Mouse (Mus musculus) lung, embryonic 14.5 days (tissue): ENCODE measurements around the gene Klhl8. TPM values are rescaled to one million over a fixed set of nuclear protein-coding genes. Genes with fewer than 3 reads are reported as not detected.

Experiments
- ATAC-seq: fragments of 200-750 bp; cut with Nextera tagmentation; 2 replicates; pipeline ENCODE4 v1.8.0; 2017; ENCODE audit warnings: mild to moderate bottlenecking, moderate TSS enrichment, moderate library complexity; ENCODE audit not compliant: insufficient read depth
- DNase-seq: peaks from one replicate; pipeline ENCODE4 v3.0.0-alpha.2; 2015
- H3K27ac ChIP-seq: fragments of 300-500 bp; sonication (generic); 2 replicates; pipeline ENCODE4 v1.5.1; 2014; ENCODE audit warnings: low read depth, mild to moderate bottlenecking, moderate library complexity
- H3K27me3 ChIP-seq: fragments of 300-500 bp; sonication (generic); 2 replicates; pipeline ENCODE4 v1.6.1; 2014; ENCODE audit warnings: low read length, control low read depth; ENCODE audit not compliant: insufficient read depth
- H3K36me3 ChIP-seq: fragments of 300-500 bp; sonication (generic); 2 replicates; pipeline ENCODE4 v1.6.1; 2014; ENCODE audit warnings: control low read depth; ENCODE audit not compliant: insufficient read depth
- H3K4me1 ChIP-seq: fragments of 300-500 bp; sonication (generic); 2 replicates; pipeline ENCODE4 v1.6.1; 2014; ENCODE audit warnings: antibody characterized with exemption, control low read depth; ENCODE audit not compliant: insufficient read depth
- H3K4me2 ChIP-seq: fragments of 300-500 bp; sonication (generic); 2 replicates; pipeline ENCODE4 v1.6.1; 2014; ENCODE audit warnings: mild to moderate bottlenecking
- H3K4me3 ChIP-seq: fragments of 300-500 bp; sonication (generic); 2 replicates; pipeline ENCODE4 v1.5.1; 2014; ENCODE audit warnings: low read depth, low read length
- H3K9ac ChIP-seq: fragments of 300-500 bp; sonication (generic); 2 replicates; pipeline ENCODE4 v1.6.1; 2014
- H3K9me3 ChIP-seq: fragments of 300-500 bp; sonication (generic); 2 replicates; pipeline ENCODE4 v1.6.1; 2016; ENCODE audit warnings: low read depth, low read length, control low read depth
- CTCF ChIP-seq: IDR thresholded peaks from 2 replicates; pipeline ENCODE4 v1.5.1; 2016; ENCODE audit warnings: antibody characterized with exemption, low read depth
- WGBS: fragments of 180-500 bp; shearing (Covaris S2); extraction: QIAGEN DNeasy Blood & Tissue Kit; methylation state at CpG from one replicate; pipeline ENCODE4 v1.1.7; 2014; 5-methylcytosine and 5-hydroxymethylcytosine counted together
- polyA plus RNA-seq: library from polyadenylated mRNA; unstranded; fragments of >200 nt; fragmentation: Nextera tagmentation; extraction: Ambion mirVana; gene quantifications from 2 replicates; pipeline ENCODE4 v1.2.1, GENCODE M21; 2014

Gene Klhl8
- polyA plus RNA-seq, 1 experiment from 2014 or later = 9.4 TPM

DNA sequence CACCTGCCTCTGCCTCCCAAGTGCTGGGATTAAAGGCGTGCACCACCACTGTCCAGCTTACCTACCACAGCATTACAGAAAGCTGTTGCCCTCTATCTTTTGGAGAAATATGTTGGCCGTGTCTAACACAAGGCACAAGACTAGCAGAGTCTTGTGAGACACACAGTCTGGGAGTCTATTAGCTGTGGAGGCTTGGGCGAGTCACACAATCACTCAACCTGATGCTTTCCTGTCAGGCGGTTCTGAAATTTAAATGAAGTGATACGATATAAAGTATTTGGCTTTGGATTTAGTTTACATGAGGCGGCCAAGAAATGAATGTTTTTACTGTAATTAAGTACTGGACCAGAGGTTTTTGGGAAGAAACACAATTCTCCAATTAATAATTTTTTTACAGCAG lies 4.9 kb downstream of the Klhl8 start:
- no peak overlapping the region for H3K4me3 ChIP-seq
- H3K9me3 ChIP-seq = no peaks in the 10 kb centered on the region
- no peak for TF ChIP-seq CTCF
- no peak overlapping the region for H3K4me2 ChIP-seq
- H3K27me3 ChIP-seq = no peaks in the 10 kb centered on the region
- WGBS = 49% methylated on average over 6 of the region's 6 CpGs
- ATAC-seq (peak; percentile 64), DNase-seq (peak; percentile 84)
- H3K36me3 ChIP-seq = no peaks in the 10 kb centered on the region
- H3K9ac ChIP-seq = no peak overlapping the region
- H3K4me1 ChIP-seq = peaks cover 3% of the 10 kb centered on the region
- H3K27ac ChIP-seq = no peak overlapping the region

GRCm38 (mm10) chr5:103898310-103898709 lies 12.7 kb downstream of the Klhl8 start:
- Histone ChIP-seq H3K4me2 (no peak overlapping the region), H3K36me3 (no peaks in the 10 kb centered on the region), H3K4me3 (no peak overlapping the region), H3K9ac (no peak overlapping the region), H3K4me1 (no peaks in the 10 kb centered on the region), H3K27ac (no peak overlapping the region), H3K9me3 (no peaks in the 10 kb centered on the region), H3K27me3 (no peaks in the 10 kb centered on the region)
- TF ChIP-seq CTCF = no peak
- ATAC-seq (no peak), DNase-seq (peak; percentile 29)
- WGBS = 14% methylated on average over 1 of the region's 1 CpGs

DNA sequence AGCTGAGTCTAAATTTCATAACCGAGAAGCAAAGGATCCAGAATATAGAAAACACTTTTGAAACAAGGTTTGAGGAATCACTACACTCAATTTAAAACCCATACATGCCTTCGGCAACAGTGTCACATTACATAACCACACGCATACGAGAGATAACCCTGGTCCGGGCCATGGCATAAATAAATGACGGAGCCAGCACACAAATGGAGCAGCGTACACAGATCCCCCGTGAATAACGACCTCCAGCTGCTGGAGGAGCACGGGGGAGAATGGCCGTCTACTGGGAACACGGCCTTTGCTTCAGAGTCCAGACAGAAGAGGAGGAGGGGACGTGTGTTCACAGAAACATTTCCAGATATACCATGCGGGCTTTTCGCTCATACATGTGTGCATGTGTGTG lies 21.3 kb downstream of the Klhl8 start:
- Histone ChIP-seq H3K36me3 (no peaks in the 10 kb centered on the region), H3K4me3 (no peak overlapping the region), H3K27ac (peak overlapping the region; percentile 30; the same call in 1 of the 2 replicates), H3K9me3 (no peaks in the 10 kb centered on the region), H3K4me2 (peak overlapping the region; percentile 25; the same call in 1 of the 2 replicates), H3K27me3 (no peaks in the 10 kb centered on the region), H3K4me1 (peaks cover 10% of the 10 kb centered on the region), H3K9ac (no peak overlapping the region)
- WGBS = 36% methylated on average over 15 of the region's 15 CpGs
- ATAC-seq = peak; percentile 95
- DNase-seq = peak; percentile 84
- TF ChIP-seq CTCF = no peak

- H3K27ac ChIP-seq = no peak overlapping the region
- no peaks in the 10 kb centered on the region for H3K9me3 ChIP-seq
- peaks cover 6% of the 10 kb centered on the region for H3K36me3 ChIP-seq
- no peak for TF ChIP-seq CTCF
- H3K4me2 ChIP-seq = no peak overlapping the region
- DNase-seq = no peak
- no peaks in the 10 kb centered on the region for H3K27me3 ChIP-seq
- no peaks in the 10 kb centered on the region for H3K4me1 ChIP-seq
- H3K9ac ChIP-seq = no peak overlapping the region
- no peak for ATAC-seq
- WGBS = 88% methylated on average over 4 of the region's 4 CpGs
- no peak overlapping the region for H3K4me3 ChIP-seq
Observed at GRCm38 (mm10) chr5:103863759-103864158, 47.3 kb downstream of the Klhl8 start.

DNA sequence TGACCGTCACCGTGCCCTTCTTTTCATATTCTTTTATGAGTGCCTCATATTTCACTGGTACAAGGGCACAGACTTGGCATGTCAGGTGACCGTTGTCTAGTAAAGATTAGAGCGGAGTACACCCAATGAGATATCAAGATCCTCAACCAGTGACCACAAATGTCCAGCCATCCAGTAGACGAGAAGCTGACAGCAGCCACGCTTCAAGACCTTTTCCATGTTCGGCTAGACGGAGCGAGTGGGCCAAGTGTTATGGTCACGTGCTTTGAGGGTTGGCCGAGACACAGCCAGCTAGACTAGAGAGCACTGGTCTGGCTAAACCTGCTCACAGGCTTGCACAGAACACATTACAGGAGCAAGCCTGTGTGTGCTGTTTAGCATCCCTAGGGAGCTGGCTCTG lies 50.4 kb downstream of the Klhl8 start:
- Histone ChIP-seq H3K27ac (no peak overlapping the region), H3K4me2 (no peak overlapping the region), H3K27me3 (no peaks in the 10 kb centered on the region), H3K36me3 (no peaks in the 10 kb centered on the region), H3K4me1 (no peaks in the 10 kb centered on the region), H3K9ac (no peak overlapping the region), H3K9me3 (no peaks in the 10 kb centered on the region), H3K4me3 (no peak overlapping the region)
- TF ChIP-seq CTCF = no peak
- 89% methylated on average over 11 of the region's 11 CpGs for WGBS
- DNase-seq (no peak), ATAC-seq (no peak)

- H3K27me3 ChIP-seq = no peaks in the 10 kb centered on the region
- H3K4me1 ChIP-seq = no peaks in the 10 kb centered on the region
- H3K9ac ChIP-seq = no peak overlapping the region
- 87% methylated on average over 2 of the region's 2 CpGs for WGBS
- DNase-seq = no peak
- no peaks in the 10 kb centered on the region for H3K9me3 ChIP-seq
- 0 out of 2 replicates have a peak, but pooled peaks cover 5% of the 10 kb centered on the region for H3K36me3 ChIP-seq
- TF ChIP-seq CTCF = no peak
- no peak overlapping the region for H3K27ac ChIP-seq
- no peak for ATAC-seq
- no peak overlapping the region for H3K4me2 ChIP-seq
- no peak overlapping the region for H3K4me3 ChIP-seq
Observed at GRCm38 (mm10) chr5:103857151-103857550, 53.9 kb downstream of the Klhl8 start.

GRCm38 (mm10) chr5:103856286-103857009 lies 54.6 kb downstream of the Klhl8 start:
- Histone ChIP-seq H3K9ac (no peak overlapping the region), H3K27ac (no peak overlapping the region), H3K36me3 (peaks cover 9% of the 10 kb centered on the region; the same call in 1 of the 2 replicates), H3K4me2 (no peak overlapping the region), H3K4me1 (no peaks in the 10 kb centered on the region), H3K9me3 (no peaks in the 10 kb centered on the region), H3K27me3 (no peaks in the 10 kb centered on the region), H3K4me3 (no peak overlapping the region)
- TF ChIP-seq CTCF = peak; percentile 81
- DNase-seq (peak; percentile 94), ATAC-seq (peak; percentile 49)
- WGBS = 60% methylated on average over 5 of the region's 5 CpGs
